Mouse (Mus musculus): Measurements from ENCODE around the gene Mb. TPM values are rescaled to one million over a fixed set of nuclear protein-coding genes. Genes with fewer than 3 reads are reported as not detected.
A peak's percentile ranks its signal among the peaks of the same experiment; 100 is the strongest.

The Mb gene
- polyA plus RNA-seq, 1 experiment: 0.91 TPM

- WGBS: 78% methylated on average over 3 of the region's 3 CpGs
- TF ChIP-seq CTCF (IDR thresholded peaks at IDR 0.05; ENCODE audit: extremely low read depth, insufficient read depth, insufficient read length, insufficient replicate concordance) (no peak), POLR2A (IDR thresholded peaks at IDR 0.05; ENCODE audit: low read depth, low read length) (no peak)
- H3K27ac ChIP-seq (ENCODE audit: insufficient read depth, low read length): no peak overlapping the region
- H3K4me1 ChIP-seq (ENCODE audit: control insufficient read depth, insufficient read depth, insufficient read length): no peaks in the 10 kb centered on the region
- no peak for DNase-seq (ENCODE audit: low read depth in 1 of 2, low spot score in 2 of 2)
- no peaks in the 10 kb centered on the region for H3K27me3 ChIP-seq (ENCODE audit: control insufficient read depth, insufficient read depth, low read length)
- H3K36me3 ChIP-seq (ENCODE audit: control insufficient read depth, insufficient read depth, low read length): no peaks in the 10 kb centered on the region
- no peak overlapping the region for H3K4me3 ChIP-seq (ENCODE audit: extremely low read depth, insufficient read depth, insufficient read length)
Observed at GRCm38 (mm10) chr15:77078786-77079185, 28.3 kb upstream of the Mb start.

DNA sequence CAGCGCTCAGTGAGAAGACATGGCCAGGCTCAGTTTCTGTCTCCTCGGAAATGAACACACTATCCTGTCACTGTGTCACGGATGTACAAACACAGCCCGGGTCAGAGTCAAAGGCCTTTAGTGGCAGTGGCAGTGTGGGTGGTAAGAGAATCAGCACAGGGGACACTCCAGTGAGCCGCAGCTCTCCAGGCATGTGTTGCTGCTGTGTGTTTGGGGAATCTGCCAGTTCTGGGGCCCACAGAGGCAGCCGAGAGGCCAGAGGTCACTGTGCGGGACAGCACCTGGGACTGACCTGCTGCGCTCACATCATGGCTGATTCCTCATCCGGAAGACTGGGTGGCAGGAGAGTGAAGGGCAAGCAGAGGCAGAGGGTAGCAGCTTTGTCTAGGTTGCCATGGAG, 27.4 kb upstream of the Mb start:
- no peak for TF ChIP-seq POLR2A (IDR thresholded peaks at IDR 0.05; ENCODE audit: low read depth, low read length)
- TF ChIP-seq CTCF (IDR thresholded peaks at IDR 0.05; ENCODE audit: extremely low read depth, insufficient read depth, insufficient read length, insufficient replicate concordance): no peak
- Histone ChIP-seq H3K4me3 (ENCODE audit: extremely low read depth, insufficient read depth, insufficient read length) (no peak overlapping the region), H3K27me3 (ENCODE audit: control insufficient read depth, insufficient read depth, low read length) (no peaks in the 10 kb centered on the region), H3K36me3 (ENCODE audit: control insufficient read depth, insufficient read depth, low read length) (no peaks in the 10 kb centered on the region), H3K4me1 (ENCODE audit: control insufficient read depth, insufficient read depth, insufficient read length) (no peaks in the 10 kb centered on the region), H3K27ac (ENCODE audit: insufficient read depth, low read length) (no peak overlapping the region)
- 94% methylated on average over 9 of the region's 9 CpGs for WGBS
- no peak for DNase-seq (ENCODE audit: low read depth in 1 of 2, low spot score in 2 of 2)

GRCm38 (mm10) chr15:77076523-77076922, 26.1 kb upstream of the Mb start:
- H3K27me3 ChIP-seq (ENCODE audit: control insufficient read depth, insufficient read depth, low read length): no peaks in the 10 kb centered on the region
- 76% methylated on average over 3 of the region's 3 CpGs for WGBS
- no peak for TF ChIP-seq CTCF (IDR thresholded peaks at IDR 0.05; ENCODE audit: extremely low read depth, insufficient read depth, insufficient read length, insufficient replicate concordance)
- TF ChIP-seq POLR2A (IDR thresholded peaks at IDR 0.05; ENCODE audit: low read depth, low read length): no peak
- H3K4me1 ChIP-seq (ENCODE audit: control insufficient read depth, insufficient read depth, insufficient read length): no peaks in the 10 kb centered on the region; the same call in 1 of the 2 replicates
- H3K36me3 ChIP-seq (ENCODE audit: control insufficient read depth, insufficient read depth, low read length): no peaks in the 10 kb centered on the region
- no peak for DNase-seq (ENCODE audit: low read depth in 1 of 2, low spot score in 2 of 2)
- no peak overlapping the region for H3K27ac ChIP-seq (ENCODE audit: insufficient read depth, low read length)
- H3K4me3 ChIP-seq (ENCODE audit: extremely low read depth, insufficient read depth, insufficient read length): no peak overlapping the region

DNA sequence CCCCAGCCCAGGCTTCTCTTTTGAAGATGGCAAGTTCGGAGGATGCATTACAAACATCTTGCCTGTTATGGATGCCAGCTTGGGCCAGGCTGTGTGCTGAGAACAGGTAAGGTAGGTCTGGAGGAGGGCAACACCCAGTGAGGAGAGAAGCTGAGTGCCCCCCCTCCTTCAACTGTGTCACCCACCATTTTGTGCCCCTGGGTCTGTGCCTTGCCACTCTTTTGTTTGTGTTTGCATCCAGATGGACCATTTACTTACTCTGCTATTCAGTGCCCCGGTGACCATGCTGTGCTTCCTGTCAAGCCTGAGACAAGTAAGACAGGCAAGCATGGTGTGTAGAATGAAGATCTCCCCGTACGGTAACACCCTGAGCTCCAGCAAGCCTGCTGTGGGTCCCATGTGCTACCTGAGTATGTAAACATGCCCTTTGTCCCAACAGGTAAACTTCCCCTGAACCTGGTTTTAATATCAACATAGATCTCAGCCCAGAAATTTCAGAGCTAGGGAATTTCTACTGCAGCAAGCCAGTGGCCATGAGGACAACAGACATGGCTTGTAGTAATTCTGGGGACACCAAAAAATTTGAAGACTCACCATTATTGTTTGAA, 22.2 kb upstream of the Mb start:
- WGBS: 73% methylated on average over 4 of the region's 4 CpGs
- Histone ChIP-seq H3K27me3 (ENCODE audit: control insufficient read depth, insufficient read depth, low read length) (no peaks in the 10 kb centered on the region), H3K27ac (ENCODE audit: insufficient read depth, low read length) (no peak overlapping the region), H3K4me3 (ENCODE audit: extremely low read depth, insufficient read depth, insufficient read length) (no peak overlapping the region), H3K36me3 (ENCODE audit: control insufficient read depth, insufficient read depth, low read length) (no peaks in the 10 kb centered on the region), H3K4me1 (ENCODE audit: control insufficient read depth, insufficient read depth, insufficient read length) (no peaks in the 10 kb centered on the region; the same call in 1 of the 2 replicates)
- DNase-seq (ENCODE audit: low read depth in 1 of 2, low spot score in 2 of 2): no peak
- TF ChIP-seq CTCF (IDR thresholded peaks at IDR 0.05; ENCODE audit: extremely low read depth, insufficient read depth, insufficient read length, insufficient replicate concordance) (no peak), POLR2A (IDR thresholded peaks at IDR 0.05; ENCODE audit: low read depth, low read length) (no peak)

DNA sequence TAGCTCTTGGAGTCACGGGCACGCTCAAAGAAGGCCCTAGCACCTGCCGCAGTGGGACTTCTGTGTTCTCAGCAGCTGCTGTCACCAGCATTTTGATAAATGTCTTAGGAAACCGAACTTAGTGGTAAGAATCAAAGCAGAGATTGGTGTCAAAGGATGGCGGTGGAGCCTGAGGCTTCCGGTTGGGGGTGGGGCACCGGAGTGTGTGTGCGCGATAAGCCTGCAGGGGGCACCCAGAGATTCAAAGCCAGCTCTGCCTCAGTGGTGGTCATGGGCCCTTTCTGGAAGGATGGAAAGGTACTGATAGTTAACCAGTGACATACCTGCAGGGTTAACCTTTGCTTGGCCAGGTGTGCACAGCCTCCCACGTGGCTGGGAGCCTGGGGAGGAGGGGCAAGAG, 21.0 kb upstream of the Mb start:
- Histone ChIP-seq H3K4me3 (ENCODE audit: extremely low read depth, insufficient read depth, insufficient read length) (no peak overlapping the region), H3K36me3 (ENCODE audit: control insufficient read depth, insufficient read depth, low read length) (no peaks in the 10 kb centered on the region), H3K27me3 (ENCODE audit: control insufficient read depth, insufficient read depth, low read length) (no peaks in the 10 kb centered on the region), H3K27ac (ENCODE audit: insufficient read depth, low read length) (no peak overlapping the region), H3K4me1 (ENCODE audit: control insufficient read depth, insufficient read depth, insufficient read length) (no peaks in the 10 kb centered on the region; the same call in 1 of the 2 replicates)
- DNase-seq (ENCODE audit: low read depth in 1 of 2, low spot score in 2 of 2): peak; percentile 9 to 12
- TF ChIP-seq POLR2A (IDR thresholded peaks at IDR 0.05; ENCODE audit: low read depth, low read length) (no peak), CTCF (IDR thresholded peaks at IDR 0.05; ENCODE audit: extremely low read depth, insufficient read depth, insufficient read length, insufficient replicate concordance) (0 out of 2 replicates have a peak, but pooled peaks have one; percentile 9)
- WGBS: 3% methylated on average over 10 of the region's 10 CpGs

- Histone ChIP-seq H3K36me3 (ENCODE audit: control insufficient read depth, insufficient read depth, low read length) (no peaks in the 10 kb centered on the region), H3K27me3 (ENCODE audit: control insufficient read depth, insufficient read depth, low read length) (no peaks in the 10 kb centered on the region), H3K27ac (ENCODE audit: insufficient read depth, low read length) (no peak overlapping the region), H3K4me3 (ENCODE audit: extremely low read depth, insufficient read depth, insufficient read length) (no peak overlapping the region), H3K4me1 (ENCODE audit: control insufficient read depth, insufficient read depth, insufficient read length) (no peaks in the 10 kb centered on the region; the same call in 1 of the 2 replicates)
- DNase-seq (ENCODE audit: low read depth in 1 of 2, low spot score in 2 of 2): no peak
- TF ChIP-seq CTCF (IDR thresholded peaks at IDR 0.05; ENCODE audit: extremely low read depth, insufficient read depth, insufficient read length, insufficient replicate concordance) (no peak), POLR2A (IDR thresholded peaks at IDR 0.05; ENCODE audit: low read depth, low read length) (no peak)
- 80% methylated on average over 11 of the region's 11 CpGs for WGBS
Observed at GRCm38 (mm10) chr15:77070745-77071268, 20.3 kb upstream of the Mb start.

DNA sequence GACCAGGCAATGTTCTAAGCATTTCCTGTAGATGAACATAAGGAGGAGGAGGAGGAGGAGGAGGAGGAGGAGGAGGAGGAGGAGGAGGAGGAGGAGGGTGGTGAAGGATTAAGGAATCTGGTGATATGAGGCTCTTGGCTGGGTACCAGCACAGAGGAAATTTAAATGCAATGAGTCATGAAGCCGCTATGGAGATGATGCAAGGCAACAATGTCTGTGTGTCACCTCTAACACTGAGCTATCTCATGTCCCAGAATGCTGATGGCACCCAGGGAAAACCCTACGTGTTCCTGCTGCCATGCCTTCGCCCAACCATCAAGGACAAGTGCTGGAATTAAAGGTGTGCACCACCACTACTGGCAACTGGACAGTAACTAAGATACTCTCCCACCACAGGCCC, 18.5 kb upstream of the Mb start:
- Histone ChIP-seq H3K4me3 (ENCODE audit: extremely low read depth, insufficient read depth, insufficient read length) (no peak overlapping the region), H3K36me3 (ENCODE audit: control insufficient read depth, insufficient read depth, low read length) (no peaks in the 10 kb centered on the region), H3K27me3 (ENCODE audit: control insufficient read depth, insufficient read depth, low read length) (no peaks in the 10 kb centered on the region), H3K4me1 (ENCODE audit: control insufficient read depth, insufficient read depth, insufficient read length) (no peaks in the 10 kb centered on the region; the same call in 1 of the 2 replicates), H3K27ac (ENCODE audit: insufficient read depth, low read length) (no peak overlapping the region)
- WGBS: 88% methylated on average over 3 of the region's 3 CpGs
- no peak for DNase-seq (ENCODE audit: low read depth in 1 of 2, low spot score in 2 of 2)
- TF ChIP-seq POLR2A (IDR thresholded peaks at IDR 0.05; ENCODE audit: low read depth, low read length) (no peak), CTCF (IDR thresholded peaks at IDR 0.05; ENCODE audit: extremely low read depth, insufficient read depth, insufficient read length, insufficient replicate concordance) (no peak)

Measured in spleen, adult 2 months (tissue).